Mouse (Mus musculus): Measurements from ENCODE around the gene Hjurp.
A peak's percentile ranks its signal among the peaks of the same experiment; 100 is the strongest.

Gene Hjurp

GRCm38 (mm10) chr1:88297480-88298258 is 20.2 kb upstream of the Hjurp start:
- DNase-seq, result no peak

GRCm38 (mm10) chr1:88296171-88296920 is 18.9 kb upstream of the Hjurp start:
- no peak for DNase-seq

DNA sequence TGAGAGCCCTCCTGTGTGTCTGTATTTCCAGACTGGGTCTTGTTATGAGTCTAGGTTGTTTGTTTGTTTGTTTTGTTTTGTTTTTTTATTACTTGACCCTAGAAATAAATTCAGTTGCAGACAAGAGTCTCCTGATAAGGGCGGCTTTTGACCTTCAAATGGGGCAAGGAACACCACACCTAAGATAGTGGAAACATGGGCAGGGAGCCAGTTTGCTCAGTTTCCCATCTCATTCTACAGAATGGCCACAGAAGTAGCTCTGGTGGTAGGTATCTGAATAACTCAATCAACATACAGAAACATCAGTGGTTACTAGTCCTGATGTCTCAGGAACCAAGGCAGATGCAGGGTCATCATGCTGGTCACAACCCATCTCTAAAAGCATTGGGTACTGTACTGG is 17.2 kb upstream of the Hjurp start:
- DNase-seq, result no peak

GRCm38 (mm10) chr1:88292057-88292456 is 14.6 kb upstream of the Hjurp start:
- no peak for DNase-seq

GRCm38 (mm10) chr1:88291409-88292005 is 14.1 kb upstream of the Hjurp start:
- no peak for DNase-seq

DNA sequence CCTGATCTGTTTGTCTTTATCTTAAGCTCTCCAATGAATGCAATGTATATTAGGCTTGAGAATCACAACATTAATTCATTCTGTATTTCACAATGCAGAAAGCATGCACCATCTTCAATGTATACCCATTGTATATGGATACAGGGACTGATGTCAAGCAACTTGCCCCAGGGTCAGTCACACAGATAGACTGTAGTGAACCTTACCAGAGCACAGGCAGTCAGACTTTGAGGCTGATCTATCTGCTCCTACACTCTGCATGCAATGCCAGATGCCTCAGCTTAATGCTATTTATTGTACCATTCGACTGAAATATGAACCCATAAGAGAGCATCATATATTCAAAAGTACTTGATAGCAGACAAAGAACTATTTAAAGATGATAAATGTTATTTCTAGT is 13.1 kb upstream of the Hjurp start:
- no peak for DNase-seq

- peak; percentile 63 to 73 for DNase-seq
Observed at GRCm38 (mm10) chr1:88289917-88290316, 12.5 kb upstream of the Hjurp start.

DNA sequence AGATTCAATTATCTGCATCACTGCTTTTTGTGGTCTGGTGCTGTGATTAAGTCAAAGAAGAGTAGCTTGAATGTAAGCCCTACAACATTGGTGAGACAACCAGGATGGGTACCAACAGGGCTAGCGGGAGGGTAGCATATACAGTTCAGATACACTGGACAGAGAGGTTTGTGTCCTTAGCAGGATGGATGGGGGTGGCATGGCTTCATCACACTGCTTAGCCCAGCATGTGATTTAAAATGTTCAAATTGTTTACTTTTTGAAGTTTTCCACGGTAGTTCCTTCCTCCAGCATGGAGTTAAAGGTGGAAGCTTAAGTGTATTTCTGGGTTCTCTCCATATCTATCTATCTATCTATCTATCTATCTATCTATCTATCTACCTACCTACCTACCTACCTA is 11.7 kb upstream of the Hjurp start:
- DNase-seq, result no peak

- DNase-seq, result no peak
Observed at GRCm38 (mm10) chr1:88288789-88289127, 11.3 kb upstream of the Hjurp start.

DNA sequence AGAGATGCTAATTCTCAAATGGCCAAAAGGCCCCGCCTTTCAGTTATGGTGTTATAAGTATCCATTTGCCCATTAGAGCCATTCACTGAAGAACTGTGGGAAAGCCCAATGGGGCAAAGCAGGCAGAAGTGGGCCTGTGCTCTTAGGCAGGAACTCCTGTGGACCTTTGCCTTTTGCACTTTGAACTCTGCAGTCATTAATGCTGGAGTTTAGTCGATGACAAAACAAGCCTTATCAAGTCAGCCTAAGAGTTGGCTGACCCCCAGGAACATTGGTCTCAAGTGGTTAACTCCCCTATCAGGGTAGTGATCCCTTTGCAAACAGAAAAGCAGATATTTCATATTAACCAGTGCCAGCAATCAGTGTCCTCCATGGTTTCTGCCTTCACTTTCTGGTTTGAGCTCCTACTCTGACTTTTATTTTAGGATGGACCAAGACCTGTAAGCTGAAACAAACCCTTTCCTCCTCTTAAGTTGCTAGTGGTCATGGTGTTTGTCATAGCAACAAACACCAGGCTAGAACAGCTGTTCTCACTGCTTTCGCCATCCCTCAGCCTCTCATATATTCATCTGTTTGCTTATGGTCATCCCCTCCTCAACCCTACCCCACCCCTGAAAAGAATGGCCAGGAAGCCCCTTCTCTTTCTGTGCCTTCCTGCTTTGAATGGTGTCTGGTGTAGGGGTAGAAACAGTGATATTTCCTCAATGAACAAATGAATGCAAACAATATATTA is 10.8 kb upstream of the Hjurp start:
- no peak for DNase-seq

DNA sequence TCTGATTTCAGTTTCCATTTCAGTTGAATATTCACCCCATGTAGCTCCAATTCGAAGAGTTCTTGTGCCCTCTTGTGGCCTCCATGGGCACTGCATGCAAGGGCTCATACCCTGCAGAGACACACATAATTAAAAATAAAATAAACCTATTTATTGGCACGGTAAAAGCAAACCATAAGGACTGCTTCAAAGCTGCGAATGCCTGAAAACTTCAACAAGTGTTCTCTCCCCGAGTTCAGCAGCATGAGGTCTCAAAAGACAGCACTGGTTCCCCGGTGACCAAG is 10.2 kb upstream of the Hjurp start:
- peak; percentile 55 to 64 for DNase-seq

- no peak for DNase-seq
Observed at GRCm38 (mm10) chr1:88286887-88287696, 9.7 kb upstream of the Hjurp start.

- no peak for DNase-seq
Observed at GRCm38 (mm10) chr1:88286136-88286845, 8.9 kb upstream of the Hjurp start.

DNA sequence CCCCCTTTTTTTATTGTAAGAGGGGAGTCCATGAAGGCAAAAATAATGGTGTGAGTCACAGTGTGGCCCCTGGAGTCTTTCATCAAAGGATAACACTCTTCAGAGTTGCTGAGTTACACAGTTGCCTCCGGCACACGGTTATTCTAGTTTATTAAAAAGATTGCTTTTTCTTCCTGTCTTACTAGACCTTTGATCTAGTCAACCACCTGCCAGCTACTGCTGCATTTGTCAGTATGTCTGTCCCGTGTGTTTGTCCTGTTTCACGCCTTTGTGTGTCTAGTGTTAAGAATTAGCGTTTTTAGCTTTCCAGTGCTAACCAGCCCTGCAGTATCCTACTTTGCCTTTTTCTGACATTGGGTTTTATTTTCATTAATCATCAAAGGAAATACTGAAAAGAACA is 8.2 kb upstream of the Hjurp start:
- no peak for DNase-seq

GRCm38 (mm10) chr1:88284946-88285320 is 7.5 kb upstream of the Hjurp start:
- DNase-seq, result no peak

- no peak for DNase-seq
Observed at GRCm38 (mm10) chr1:88284228-88284945, 7.0 kb upstream of the Hjurp start.

DNA sequence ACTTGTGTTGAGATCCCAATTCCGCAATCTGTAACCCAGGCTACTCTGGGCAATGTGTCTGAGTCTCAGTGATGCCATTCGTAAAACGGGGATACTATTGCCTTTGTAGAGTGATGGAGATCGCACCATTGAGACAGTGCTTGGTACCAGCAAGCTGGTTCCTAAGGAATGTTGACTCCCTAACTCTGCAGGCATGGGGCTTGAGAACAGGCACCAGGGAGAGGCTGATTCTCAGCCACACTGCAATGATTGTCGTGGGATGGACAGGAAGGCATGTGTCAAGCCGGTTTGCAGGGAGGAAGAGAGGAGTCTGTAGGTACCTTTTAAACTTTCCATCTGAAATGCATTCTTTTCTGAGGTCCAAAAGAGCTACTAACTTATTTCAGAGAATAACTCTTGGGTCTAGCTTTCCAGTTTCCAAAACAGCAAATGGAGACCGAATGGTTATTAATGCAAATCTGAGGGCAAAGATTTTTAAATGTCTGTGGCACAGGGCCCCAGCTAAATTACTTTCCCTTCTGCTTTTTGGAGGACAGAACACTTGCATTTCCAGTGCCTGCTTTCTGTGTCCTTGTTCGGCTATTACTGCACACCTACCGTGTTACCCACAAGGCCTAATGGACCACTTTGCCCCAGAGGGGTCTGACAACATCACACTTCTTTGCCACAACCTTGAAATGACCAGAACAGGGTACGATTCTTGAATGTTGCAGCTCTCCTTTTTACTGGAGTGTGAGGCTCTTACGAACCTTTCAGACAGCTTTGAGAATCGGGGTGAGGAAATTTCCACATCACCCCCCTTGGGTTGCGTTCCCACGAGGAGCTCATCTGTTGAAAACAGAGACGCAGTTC is 6.2 kb upstream of the Hjurp start:
- DNase-seq, result no peak

GRCm38 (mm10) chr1:88282301-88282700 is 4.9 kb upstream of the Hjurp start:
- no peak for DNase-seq

- DNase-seq, result peak in 1 of 2 experiments; percentile 5
Observed at GRCm38 (mm10) chr1:88280006-88280690, 2.7 kb upstream of the Hjurp start.
